Mouse (Mus musculus) urinary bladder, postnatal 10 days (tissue): ENCODE results near the gene Gm12886.

Source experiments
- DNase-seq: peaks from one replicate; pipeline ENCODE4 v3.0.0; 2022; ENCODE audit warnings: low spot score

Gene Gm12886

GRCm38 (mm10) chr4:121422999-121423398 is at the start of gene Gm12886:
Gene Gm12886, minus strand, starts transcription at chr4:121423099.
- DNase-seq = no peak
